Mouse (Mus musculus) limb, embryonic 10.5 days (tissue): ENCODE results near the gene Limch1. TPM values are rescaled to one million over a fixed set of nuclear protein-coding genes. Genes with fewer than 3 reads are reported as not detected.
A peak's percentile ranks its signal among the peaks of the same experiment; 100 is the strongest.

ENCODE experiments used
- DNase-seq: peaks from one replicate; pipeline ENCODE4 v3.0.0-alpha.2; 2017; ENCODE audit warnings: low spot score
- H3K27ac ChIP-seq: fragments of 300-500 bp; sonication (generic); 2 replicates; pipeline ENCODE4 v1.5.1; 2016; ENCODE audit warnings: mild to moderate bottlenecking
- H3K27me3 ChIP-seq: fragments of 300-500 bp; sonication (generic); 2 replicates; pipeline ENCODE4 v1.6.1; 2016; ENCODE audit warnings: low read depth, mild to moderate bottlenecking; ENCODE audit not compliant: poor library complexity, severe bottlenecking
- H3K36me3 ChIP-seq: fragments of 300-500 bp; sonication (generic); 2 replicates; pipeline ENCODE4 v1.6.1; 2016; ENCODE audit warnings: mild to moderate bottlenecking, moderate library complexity
- H3K4me1 ChIP-seq: fragments of 300-500 bp; sonication (generic); 2 replicates; pipeline ENCODE4 v1.6.1; 2016
- H3K4me3 ChIP-seq: fragments of 300-500 bp; sonication (generic); 2 replicates; pipeline ENCODE4 v1.5.1; 2016; ENCODE audit warnings: mild to moderate bottlenecking, moderate library complexity
- H3K9me3 ChIP-seq: fragments of 300-500 bp; sonication (generic); replicated peaks from 2 replicates; pipeline ENCODE4 v1.6.1; 2016; ENCODE audit warnings: mild to moderate bottlenecking
- WGBS: fragments of 180-500 bp; shearing (Covaris S2); methylation state at CpG from one replicate; pipeline ENCODE4 v1.1.7; 2016; 5-methylcytosine and 5-hydroxymethylcytosine counted together
- polyA plus RNA-seq: library from polyadenylated mRNA; unstranded; fragments of >200 nt; fragmentation: Nextera tagmentation; extraction: Ambion mirVana; gene quantifications from 2 replicates; pipeline ENCODE4 v1.2.1, GENCODE M21; 2016

Gene Limch1
- polyA plus RNA-seq, 1 experiment from 2014 or later = 28.9 TPM

GRCm38 (mm10) chr5:66910610-66911009 is 165.0 kb downstream of the Limch1 start:
- DNase-seq = no peak
- no peaks in the 10 kb centered on the region for H3K36me3 ChIP-seq
- peaks cover 19% of the 10 kb centered on the region for H3K4me1 ChIP-seq
- H3K27me3 ChIP-seq = no peaks in the 10 kb centered on the region
- H3K9me3 ChIP-seq = no peaks in the 10 kb centered on the region
- H3K4me3 ChIP-seq = no peak overlapping the region
- 94% methylated on average over 9 of the region's 9 CpGs for WGBS
- H3K27ac ChIP-seq = no peak overlapping the region

- Histone ChIP-seq H3K36me3 (no peaks in the 10 kb centered on the region), H3K27ac (no peak overlapping the region), H3K4me1 (peaks cover 23% of the 10 kb centered on the region), H3K9me3 (no peaks in the 10 kb centered on the region), H3K27me3 (no peaks in the 10 kb centered on the region), H3K4me3 (no peak overlapping the region)
- WGBS = 96% methylated on average over 4 of the region's 4 CpGs
- no peak for DNase-seq
These were observed 165.4 kb downstream of the Limch1 start for GRCm38 (mm10) chr5:66911068-66911467.

- no peak overlapping the region for H3K4me3 ChIP-seq
- no peaks in the 10 kb centered on the region for H3K27me3 ChIP-seq
- DNase-seq = no peak
- peaks cover 39% of the 10 kb centered on the region for H3K4me1 ChIP-seq
- no peaks in the 10 kb centered on the region for H3K36me3 ChIP-seq
- no peaks in the 10 kb centered on the region for H3K9me3 ChIP-seq
- 69% methylated on average over 6 of the region's 6 CpGs for WGBS
- no peak overlapping the region for H3K27ac ChIP-seq
These were observed 168.2 kb downstream of the Limch1 start for GRCm38 (mm10) chr5:66913791-66914190.

GRCm38 (mm10) chr5:66917353-66918315 is 172.0 kb downstream of the Limch1 start:
- Histone ChIP-seq H3K27me3 (no peaks in the 10 kb centered on the region), H3K9me3 (no peaks in the 10 kb centered on the region), H3K27ac (no peak overlapping the region), H3K4me1 (peaks cover 60% of the 10 kb centered on the region), H3K4me3 (no peak overlapping the region), H3K36me3 (no peaks in the 10 kb centered on the region)
- DNase-seq = no peak
- 87% methylated on average over 8 of the region's 8 CpGs for WGBS

GRCm38 (mm10) chr5:66918316-66919305 is 173.0 kb downstream of the Limch1 start:
- H3K4me1 ChIP-seq = peaks cover 57% of the 10 kb centered on the region
- H3K36me3 ChIP-seq = no peaks in the 10 kb centered on the region
- H3K27me3 ChIP-seq = no peaks in the 10 kb centered on the region
- H3K4me3 ChIP-seq = no peak overlapping the region
- no peaks in the 10 kb centered on the region for H3K9me3 ChIP-seq
- H3K27ac ChIP-seq = no peak overlapping the region
- 68% methylated on average over 11 of the region's 11 CpGs for WGBS
- DNase-seq = no peak

GRCm38 (mm10) chr5:66922582-66922981 is 177.0 kb downstream of the Limch1 start:
- no peaks in the 10 kb centered on the region for H3K27me3 ChIP-seq
- H3K4me3 ChIP-seq = no peak overlapping the region
- peaks cover 37% of the 10 kb centered on the region for H3K4me1 ChIP-seq
- H3K27ac ChIP-seq = 0 out of 2 replicates have a peak overlapping the region, but pooled peaks have one; percentile 6
- H3K9me3 ChIP-seq = no peaks in the 10 kb centered on the region
- WGBS = 85% methylated on average over 5 of the region's 5 CpGs
- DNase-seq = no peak
- H3K36me3 ChIP-seq = no peaks in the 10 kb centered on the region

DNA sequence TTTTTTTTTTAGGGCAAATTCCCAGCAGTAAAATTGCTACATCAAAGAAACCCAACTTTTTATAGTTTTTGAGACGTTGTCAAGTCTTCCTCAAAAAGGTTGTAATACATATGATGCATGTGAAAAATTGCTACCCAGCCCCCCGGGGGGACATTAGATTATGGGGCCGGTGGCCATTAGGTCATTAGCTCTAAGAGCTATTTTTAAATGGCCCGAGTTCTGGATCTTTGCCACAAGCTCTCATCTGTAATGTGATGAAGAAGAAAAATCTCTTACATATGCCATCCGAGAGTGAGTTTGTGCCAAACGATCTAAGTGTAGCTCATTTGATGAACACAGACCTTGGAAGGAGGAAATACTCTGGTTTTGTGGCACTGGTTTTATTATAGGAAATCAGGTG is 183.7 kb downstream of the Limch1 start:
- Histone ChIP-seq H3K4me1 (peaks cover 31% of the 10 kb centered on the region), H3K4me3 (no peak overlapping the region), H3K36me3 (no peaks in the 10 kb centered on the region), H3K27ac (no peak overlapping the region), H3K9me3 (no peaks in the 10 kb centered on the region), H3K27me3 (no peaks in the 10 kb centered on the region)
- 69% methylated on average over 6 of the region's 6 CpGs for WGBS
- DNase-seq = no peak

DNA sequence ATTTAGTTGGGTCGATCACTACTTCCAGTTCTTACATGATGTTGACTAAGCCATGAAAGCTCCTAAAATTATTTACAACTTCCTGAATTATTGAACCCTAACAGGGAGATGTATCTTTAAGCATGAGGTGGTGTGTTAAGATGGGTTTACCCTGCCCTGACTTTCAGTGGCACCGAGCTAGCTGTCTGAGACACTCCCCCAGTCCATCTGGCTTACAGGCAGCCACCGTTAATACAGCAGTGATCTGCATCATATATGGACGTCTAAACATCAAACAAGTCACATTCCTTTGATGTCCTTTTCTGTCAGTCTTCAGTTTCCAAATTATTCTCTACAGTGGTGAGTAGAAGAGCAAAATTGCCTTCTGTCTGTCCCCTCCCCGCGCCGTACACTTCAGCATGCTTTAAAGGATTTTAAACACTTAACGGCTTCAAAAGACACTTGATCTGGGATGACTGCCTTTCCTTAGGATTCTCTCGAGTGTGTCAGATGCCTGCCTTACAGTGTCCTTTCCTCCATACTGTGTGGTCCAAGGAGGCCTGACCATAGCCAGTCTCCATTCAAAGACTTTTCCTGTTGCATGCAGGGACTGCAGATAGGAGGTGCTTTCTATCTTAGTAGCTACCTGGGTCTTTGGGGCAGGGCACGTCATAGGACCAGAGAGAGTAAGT is 187.6 kb downstream of the Limch1 start:
- no peak overlapping the region for H3K4me3 ChIP-seq
- H3K27me3 ChIP-seq = no peaks in the 10 kb centered on the region
- H3K9me3 ChIP-seq = no peaks in the 10 kb centered on the region
- peaks cover 41% of the 10 kb centered on the region for H3K4me1 ChIP-seq
- no peak overlapping the region for H3K27ac ChIP-seq
- 47% methylated on average over 10 of the region's 10 CpGs for WGBS
- DNase-seq = no peak
- H3K36me3 ChIP-seq = no peaks in the 10 kb centered on the region

DNA sequence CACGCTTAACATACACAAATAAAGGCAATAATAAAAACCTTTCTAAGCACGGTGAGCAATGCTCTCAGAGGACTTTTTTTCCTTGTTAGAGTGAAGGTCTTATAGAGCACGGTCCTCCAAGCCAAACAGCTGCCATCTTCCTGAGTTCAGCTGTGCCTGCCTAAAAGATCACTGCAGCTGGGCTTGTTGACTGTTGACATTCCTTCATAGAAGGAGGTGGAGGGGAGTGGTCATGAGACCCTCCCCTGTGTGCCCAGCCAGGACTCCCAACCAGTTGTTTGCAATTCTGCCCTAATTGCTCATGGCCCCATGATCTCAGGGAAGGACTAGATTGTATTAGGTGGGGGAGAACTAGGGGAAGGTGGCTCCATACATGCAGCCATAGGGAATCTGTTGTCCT is 189.0 kb downstream of the Limch1 start:
- H3K4me1 ChIP-seq = peaks cover 37% of the 10 kb centered on the region
- no peak overlapping the region for H3K4me3 ChIP-seq
- H3K9me3 ChIP-seq = no peaks in the 10 kb centered on the region
- 89% methylated on average over 3 of the region's 3 CpGs for WGBS
- DNase-seq = no peak
- no peaks in the 10 kb centered on the region for H3K27me3 ChIP-seq
- no peak overlapping the region for H3K27ac ChIP-seq
- H3K36me3 ChIP-seq = no peaks in the 10 kb centered on the region

- H3K4me1 ChIP-seq = peaks cover 42% of the 10 kb centered on the region
- H3K4me3 ChIP-seq = no peak overlapping the region
- no peaks in the 10 kb centered on the region for H3K27me3 ChIP-seq
- peak overlapping the region; percentile 61 for H3K27ac ChIP-seq
- H3K36me3 ChIP-seq = no peaks in the 10 kb centered on the region
- peak; percentile 55 for DNase-seq
- H3K9me3 ChIP-seq = no peaks in the 10 kb centered on the region
- 8% methylated on average over 9 of the region's 9 CpGs for WGBS
These were observed 191.7 kb downstream of the Limch1 start for GRCm38 (mm10) chr5:66937376-66937775.

DNA sequence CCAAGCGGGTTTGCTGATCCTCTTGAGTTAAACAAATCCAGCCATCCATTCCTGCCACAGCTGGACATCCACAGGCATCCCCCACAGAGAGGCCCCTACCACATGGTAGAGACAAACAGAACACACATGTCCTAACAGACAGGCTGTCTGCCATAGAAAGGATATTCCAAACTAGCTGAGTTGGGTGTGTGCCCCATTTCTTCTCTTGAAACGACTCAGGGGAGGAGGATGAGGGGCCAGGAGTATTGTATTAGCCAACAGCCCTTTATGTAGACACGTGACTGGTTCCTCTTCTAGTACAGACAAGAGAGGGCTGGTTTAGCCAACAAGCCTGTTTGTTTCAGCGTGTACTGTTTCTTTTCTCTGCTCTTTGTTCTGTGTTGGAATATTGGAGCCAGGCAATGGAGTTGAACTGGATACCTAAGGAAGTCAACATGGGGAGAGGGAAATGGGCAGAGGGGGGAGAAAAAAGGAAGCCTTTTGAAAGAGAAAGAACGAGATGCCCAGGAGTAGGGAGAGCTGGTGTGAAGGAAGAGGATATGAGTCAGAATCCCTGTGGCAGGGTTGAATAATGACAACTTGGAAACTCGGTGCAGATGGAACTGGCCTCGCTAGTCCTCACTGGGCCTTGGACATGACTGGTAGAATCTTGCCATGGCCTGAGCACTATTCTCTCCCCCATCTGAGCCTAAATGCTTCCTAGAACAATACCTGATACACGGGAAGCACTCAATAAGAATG is 196.3 kb downstream of the Limch1 start:
- Histone ChIP-seq H3K4me1 (peaks cover 28% of the 10 kb centered on the region), H3K9me3 (no peaks in the 10 kb centered on the region), H3K27me3 (no peaks in the 10 kb centered on the region), H3K4me3 (no peak overlapping the region), H3K36me3 (no peaks in the 10 kb centered on the region), H3K27ac (no peak overlapping the region; the same call in 1 of the 2 replicates)
- no peak for DNase-seq
- WGBS = 79% methylated on average over 8 of the region's 8 CpGs

DNA sequence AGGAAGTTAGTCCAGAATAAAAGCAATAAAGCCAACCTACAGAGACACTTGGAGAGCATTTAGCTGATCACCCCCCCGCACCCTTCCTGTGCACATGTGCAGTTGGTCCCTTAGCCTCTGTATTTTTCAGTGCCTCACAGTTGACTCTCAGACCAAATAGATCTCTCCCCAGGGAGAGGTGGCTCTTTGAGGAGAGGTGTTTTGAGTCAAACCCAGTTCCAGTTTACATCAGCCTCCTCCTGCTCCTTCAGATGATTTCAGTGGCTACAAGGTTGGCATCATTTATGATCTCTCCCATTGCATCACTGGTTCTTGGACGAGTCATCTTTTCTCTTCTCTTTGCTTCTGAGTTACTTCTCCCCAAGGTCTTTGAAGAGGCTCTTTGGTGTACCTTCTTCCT is 197.3 kb downstream of the Limch1 start:
- Histone ChIP-seq H3K9me3 (no peaks in the 10 kb centered on the region), H3K27ac (no peak overlapping the region), H3K4me3 (no peak overlapping the region), H3K27me3 (no peaks in the 10 kb centered on the region), H3K4me1 (peaks cover 22% of the 10 kb centered on the region), H3K36me3 (no peaks in the 10 kb centered on the region)
- no peak for DNase-seq
- WGBS = 91% methylated on average over 2 of the region's 2 CpGs
